Mouse (Mus musculus) intestine, embryonic 15.5 days (tissue): ENCODE results near the gene Hoxa4. TPM values are rescaled to one million over a fixed set of nuclear protein-coding genes. Genes with fewer than 3 reads are reported as not detected.

Source experiments
- ATAC-seq: fragments of 200-750 bp; cut with Nextera tagmentation; 2 replicates; pipeline ENCODE4 v1.8.0; 2017; ENCODE audit warnings: moderate TSS enrichment, moderate library complexity
- H3K27ac ChIP-seq: fragments of 300-500 bp; sonication (generic); 2 replicates; pipeline ENCODE4 v1.5.1; 2015; ENCODE audit warnings: mild to moderate bottlenecking, inconsistent platforms
- H3K27me3 ChIP-seq: fragments of 300-500 bp; sonication (generic); replicated peaks from 2 replicates; pipeline ENCODE4 v1.6.1; 2015; ENCODE audit warnings: inconsistent platforms
- H3K36me3 ChIP-seq: fragments of 300-500 bp; sonication (generic); 2 replicates; pipeline ENCODE4 v1.6.1; 2015; ENCODE audit warnings: inconsistent platforms
- H3K4me1 ChIP-seq: fragments of 300-500 bp; sonication (generic); replicated peaks from 2 replicates; pipeline ENCODE4 v1.6.1; 2015; ENCODE audit warnings: inconsistent platforms
- H3K4me2 ChIP-seq: fragments of 300-500 bp; sonication (generic); replicated peaks from 2 replicates; pipeline ENCODE4 v1.6.1; 2015; ENCODE audit warnings: mild to moderate bottlenecking, inconsistent platforms
- H3K4me3 ChIP-seq: fragments of 300-500 bp; sonication (generic); replicated peaks from 2 replicates; pipeline ENCODE4 v1.5.1; 2015; ENCODE audit warnings: inconsistent platforms
- H3K9ac ChIP-seq: fragments of 300-500 bp; sonication (generic); 2 replicates; pipeline ENCODE4 v1.6.1; 2015; ENCODE audit warnings: inconsistent platforms
- H3K9me3 ChIP-seq: fragments of 300-500 bp; sonication (generic); 2 replicates; pipeline ENCODE4 v1.6.1; 2016; ENCODE audit warnings: inconsistent platforms
- WGBS: fragments of 180-500 bp; shearing (Covaris S2); methylation state at CpG from one replicate; pipeline ENCODE4 v1.1.7; 2015; 5-methylcytosine and 5-hydroxymethylcytosine counted together
- polyA plus RNA-seq: library from polyadenylated mRNA; unstranded; fragments of >200 nt; fragmentation: Nextera tagmentation; extraction: Ambion mirVana; gene quantifications from 2 replicates; pipeline ENCODE4 v1.2.1, GENCODE M21; 2015

Hoxa4 gene
- polyA plus RNA-seq, 1 experiment from 2014 or later: 4.5 TPM

- no peaks in the 10 kb centered on the region for H3K36me3 ChIP-seq
- peak overlapping the region; percentile 52 for H3K4me3 ChIP-seq
- WGBS: 6% methylated on average over 13 of the region's 13 CpGs
- H3K4me1 ChIP-seq: peaks cover 41% of the 10 kb centered on the region
- peak overlapping the region; percentile 69 for H3K4me2 ChIP-seq
- H3K9me3 ChIP-seq: no peaks in the 10 kb centered on the region
- H3K9ac ChIP-seq: peak overlapping the region; percentile 69
- H3K27ac ChIP-seq: peak overlapping the region; percentile 48; the same call in 1 of the 2 replicates
- peaks cover 77% of the 10 kb centered on the region for H3K27me3 ChIP-seq
- ATAC-seq: peak; percentile 27; the same call in 1 of the 2 replicates
These were observed 20.4 kb upstream of the Hoxa4 start for GRCm38 (mm10) chr6:52211961-52212360.

- peak overlapping the region; percentile 69 for H3K4me2 ChIP-seq
- WGBS: 2% methylated on average over 37 of the region's 37 CpGs
- H3K4me1 ChIP-seq: peaks cover 40% of the 10 kb centered on the region
- peak overlapping the region; percentile 69 for H3K9ac ChIP-seq
- H3K27me3 ChIP-seq: peaks cover 75% of the 10 kb centered on the region
- H3K27ac ChIP-seq: peak overlapping the region; percentile 48; the same call in 1 of the 2 replicates
- H3K9me3 ChIP-seq: no peaks in the 10 kb centered on the region
- peak; percentile 72 for ATAC-seq
- H3K4me3 ChIP-seq: peak overlapping the region; percentile 52
- no peaks in the 10 kb centered on the region for H3K36me3 ChIP-seq
These were observed 19.8 kb upstream of the Hoxa4 start for GRCm38 (mm10) chr6:52211170-52211935.

GRCm38 (mm10) chr6:52209685-52210046 lies 18.1 kb upstream of the Hoxa4 start:
- no peaks in the 10 kb centered on the region for H3K36me3 ChIP-seq
- peaks cover 72% of the 10 kb centered on the region for H3K27me3 ChIP-seq
- H3K4me3 ChIP-seq: peak overlapping the region; percentile 39
- no peaks in the 10 kb centered on the region for H3K9me3 ChIP-seq
- H3K4me1 ChIP-seq: peaks cover 39% of the 10 kb centered on the region
- ATAC-seq: no peak
- WGBS: 28% methylated on average over 12 of the region's 12 CpGs
- 0 out of 2 replicates have a peak overlapping the region, but pooled peaks have one; percentile 27 for H3K27ac ChIP-seq
- H3K9ac ChIP-seq: peak overlapping the region; percentile 15
- H3K4me2 ChIP-seq: peak overlapping the region; percentile 91

- peak overlapping the region; percentile 30; the same call in 1 of the 2 replicates for H3K27ac ChIP-seq
- peak overlapping the region; percentile 91 for H3K4me2 ChIP-seq
- ATAC-seq: no peak
- peak overlapping the region; percentile 39 for H3K4me3 ChIP-seq
- 28% methylated on average over 17 of the region's 18 CpGs for whole genome bisulfite sequencing
- H3K36me3 ChIP-seq: no peaks in the 10 kb centered on the region
- peaks cover 39% of the 10 kb centered on the region for H3K4me1 ChIP-seq
- H3K9ac ChIP-seq: peak overlapping the region; percentile 15
- H3K9me3 ChIP-seq: no peaks in the 10 kb centered on the region
- H3K27me3 ChIP-seq: peaks cover 66% of the 10 kb centered on the region
These were observed 17.5 kb upstream of the Hoxa4 start for GRCm38 (mm10) chr6:52208868-52209684.

- Histone ChIP-seq H3K36me3 (no peaks in the 10 kb centered on the region), H3K9me3 (no peaks in the 10 kb centered on the region), H3K4me2 (peak within 1 kb of the TSS; percentile 91), H3K4me3 (peak within 1 kb of the TSS; percentile 39), H3K27ac (peak within 1 kb of the TSS; percentile 33), H3K4me1 (peaks cover 39% of the 10 kb centered on the region), H3K27me3 (peaks cover 63% of the 10 kb centered on the region), H3K9ac (peak within 1 kb of the TSS; percentile 15)
- ATAC-seq: 0 out of 2 replicates have a peak, but pooled peaks have one; percentile 6
- WGBS: 7% methylated on average over 47 of the region's 47 CpGs
These were observed 16.7 kb upstream of the Hoxa4 start, which contains the start of gene Hoxa6 for GRCm38 (mm10) chr6:52208072-52208867. TSS of gene Hoxa6 (minus strand) at chr6:52208722.

GRCm38 (mm10) chr6:52207684-52207976 lies 16.1 kb upstream of the Hoxa4 start:
- peaks cover 57% of the 10 kb centered on the region for H3K27me3 ChIP-seq
- H3K4me3 ChIP-seq: 0 out of 2 replicates have a peak overlapping the region, but pooled peaks have one; percentile 9
- H3K27ac ChIP-seq: 0 out of 2 replicates have a peak overlapping the region, but pooled peaks have one; percentile 33
- no peak for ATAC-seq
- H3K36me3 ChIP-seq: no peaks in the 10 kb centered on the region
- no peaks in the 10 kb centered on the region for H3K9me3 ChIP-seq
- peak overlapping the region; percentile 91 for H3K4me2 ChIP-seq
- no peak overlapping the region for H3K9ac ChIP-seq
- peaks cover 34% of the 10 kb centered on the region for H3K4me1 ChIP-seq

GRCm38 (mm10) chr6:52206882-52207683 lies 15.5 kb upstream of the Hoxa4 start:
- Histone ChIP-seq H3K4me1 (peaks cover 38% of the 10 kb centered on the region), H3K27ac (0 out of 2 replicates have a peak overlapping the region, but pooled peaks have one; percentile 33), H3K36me3 (no peaks in the 10 kb centered on the region), H3K27me3 (peaks cover 55% of the 10 kb centered on the region), H3K4me3 (peak overlapping the region; percentile 9; the same call in 1 of the 2 replicates), H3K4me2 (peak overlapping the region; percentile 91), H3K9ac (0 out of 2 replicates have a peak overlapping the region, but pooled peaks have one; percentile 9), H3K9me3 (no peaks in the 10 kb centered on the region)
- WGBS: 30% methylated on average over 4 of the region's 4 CpGs
- no peak for ATAC-seq

- Histone ChIP-seq H3K4me1 (peaks cover 27% of the 10 kb centered on the region), H3K27me3 (peaks cover 45% of the 10 kb centered on the region)
These were observed 14.4 kb upstream of the Hoxa4 start for GRCm38 (mm10) chr6:52205638-52206621.

GRCm38 (mm10) chr6:52205221-52205620 lies 13.7 kb upstream of the Hoxa4 start:
- Histone ChIP-seq H3K4me3 (peak overlapping the region; percentile 4; the same call in 1 of the 2 replicates), H3K4me2 (peak overlapping the region; percentile 91), H3K9ac (peak overlapping the region; percentile 9; the same call in 1 of the 2 replicates), H3K9me3 (no peaks in the 10 kb centered on the region), H3K27me3 (peaks cover 43% of the 10 kb centered on the region), H3K36me3 (no peaks in the 10 kb centered on the region), H3K27ac (peak overlapping the region; percentile 45), H3K4me1 (peaks cover 30% of the 10 kb centered on the region)
- ATAC-seq: no peak
- 31% methylated on average over 14 of the region's 14 CpGs for WGBS

More at GRCm38 (mm10) chr6:52205638-52206621, 14.4 kb upstream of the Hoxa4 start:
- peak overlapping the region; percentile 45 for H3K27ac ChIP-seq
- peak overlapping the region; percentile 9; the same call in 1 of the 2 replicates for H3K9ac ChIP-seq
- H3K4me2 ChIP-seq: peak overlapping the region; percentile 91
- no peaks in the 10 kb centered on the region for H3K9me3 ChIP-seq
- H3K4me3 ChIP-seq: peak overlapping the region; percentile 14
- 30% methylated on average over 55 of the region's 55 CpGs for WGBS
- no peak for ATAC-seq
- no peaks in the 10 kb centered on the region for H3K36me3 ChIP-seq

- Histone ChIP-seq H3K27me3 (peaks cover 33% of the 10 kb centered on the region), H3K27ac (peak within 1 kb of the TSS; percentile 73), H3K4me1 (peaks cover 27% of the 10 kb centered on the region), H3K4me3 (peak within 1 kb of the TSS; percentile 60), H3K36me3 (no peaks in the 10 kb centered on the region), H3K9me3 (no peaks in the 10 kb centered on the region), H3K9ac (peak within 1 kb of the TSS; percentile 81), H3K4me2 (peak within 1 kb of the TSS; percentile 91)
- ATAC-seq: peak; percentile 55
- WGBS: 3% methylated on average over 65 of the region's 65 CpGs
These were observed 12.6 kb upstream of the Hoxa4 start, which contains the start of gene Hoxa5 for GRCm38 (mm10) chr6:52204050-52204752. TSS of gene Hoxa5 (minus strand) at chr6:52204587.
